Mouse (Mus musculus) kidney, adult 8-10 months (tissue): ENCODE data around the gene Crat.
A peak's percentile ranks its signal among the peaks of the same experiment; 100 is the strongest.

ENCODE experiments used
- DNase-seq, 2 experiments: peaks; one replicate each; pipeline ENCODE4 v3.0.0; 2022

Gene Crat

GRCm38 (mm10) chr2:30402843-30403242 lies 12.8 kb downstream of the Crat start:
- no peak for DNase-seq

- DNase-seq: no peak
These were observed 13.2 kb downstream of the Crat start for GRCm38 (mm10) chr2:30402351-30402826.

GRCm38 (mm10) chr2:30401581-30401980 lies 14.0 kb downstream of the Crat start:
- DNase-seq: no peak

- peak in 1 of 2 experiments; percentile 41 for DNase-seq
These were observed 16.1 kb downstream of the Crat start for GRCm38 (mm10) chr2:30399191-30400171.

GRCm38 (mm10) chr2:30397986-30398512 lies 17.6 kb downstream of the Crat start:
- DNase-seq: no peak

GRCm38 (mm10) chr2:30396246-30396645 lies 19.4 kb downstream of the Crat start:
- DNase-seq: no peak

GRCm38 (mm10) chr2:30395757-30396156 lies 19.9 kb downstream of the Crat start:
- DNase-seq: no peak

- DNase-seq: peak in 1 of 2 experiments; percentile 33
These were observed 22.3 kb downstream of the Crat start for GRCm38 (mm10) chr2:30393370-30393656.

- DNase-seq: peak; percentile 76 to 86
These were observed 22.8 kb downstream of the Crat start for GRCm38 (mm10) chr2:30392577-30393369.

- peak; percentile 98 for DNase-seq
These were observed 23.5 kb downstream of the Crat start, which contains the start of gene Dolpp1 for GRCm38 (mm10) chr2:30392114-30392576. Gene Dolpp1 (plus strand): TSS chr2:30392254.

- DNase-seq: no peak
These were observed 26.6 kb downstream of the Crat start for GRCm38 (mm10) chr2:30389000-30389399.

GRCm38 (mm10) chr2:30386913-30387312 lies 28.7 kb downstream of the Crat start:
- no peak for DNase-seq

- DNase-seq: no peak
These were observed 30.0 kb downstream of the Crat start for GRCm38 (mm10) chr2:30385591-30385990.

GRCm38 (mm10) chr2:30384814-30385213 lies 30.8 kb downstream of the Crat start:
- no peak for DNase-seq

GRCm38 (mm10) chr2:30381377-30381725 lies 34.3 kb downstream of the Crat start:
- DNase-seq: no peak

- DNase-seq: no peak
These were observed 34.8 kb downstream of the Crat start for GRCm38 (mm10) chr2:30380564-30381376.

GRCm38 (mm10) chr2:30379307-30379706 lies 36.3 kb downstream of the Crat start:
- no peak for DNase-seq

- no peak for DNase-seq
These were observed 37.9 kb downstream of the Crat start for GRCm38 (mm10) chr2:30377721-30378120.

GRCm38 (mm10) chr2:30375893-30376292 lies 39.7 kb downstream of the Crat start:
- no peak for DNase-seq

GRCm38 (mm10) chr2:30372726-30373125 lies 42.9 kb downstream of the Crat start:
- DNase-seq: no peak

GRCm38 (mm10) chr2:30371544-30371943 lies 44.1 kb downstream of the Crat start:
- no peak for DNase-seq

GRCm38 (mm10) chr2:30366203-30366602 lies 49.4 kb downstream of the Crat start:
- DNase-seq: no peak
